Mouse (Mus musculus) cerebellum, adult 9-11 months (tissue): ENCODE measurements around the gene F11r.
A peak's percentile ranks its signal among the peaks of the same experiment; 100 is the strongest.

Experiments used
- DNase-seq: peaks from one replicate; pipeline ENCODE4 v3.0.0; 2022

Gene F11r

GRCm38 (mm10) chr1:171473506-171473905 is 36.2 kb downstream of the F11r start:
- no peak for DNase-seq

- DNase-seq: no peak
These were observed 36.7 kb downstream of the F11r start for GRCm38 (mm10) chr1:171473920-171474640.

- DNase-seq: no peak
These were observed 39.8 kb downstream of the F11r start for GRCm38 (mm10) chr1:171477123-171477522.

GRCm38 (mm10) chr1:171477758-171478545 is 40.6 kb downstream of the F11r start:
- DNase-seq: no peak

- peak; percentile 58 for DNase-seq
These were observed 41.6 kb downstream of the F11r start for GRCm38 (mm10) chr1:171478968-171479367.

- no peak for DNase-seq
These were observed 56.9 kb downstream of the F11r start for GRCm38 (mm10) chr1:171494241-171494640.

GRCm38 (mm10) chr1:171495371-171495770 is 58.0 kb downstream of the F11r start:
- DNase-seq: no peak

- no peak for DNase-seq
These were observed 62.5 kb downstream of the F11r start for GRCm38 (mm10) chr1:171499856-171500255.

GRCm38 (mm10) chr1:171501016-171501610 is 63.8 kb downstream of the F11r start:
- DNase-seq: no peak

- peak; percentile 21 for DNase-seq
These were observed 64.3 kb downstream of the F11r start for GRCm38 (mm10) chr1:171501636-171502080.

- DNase-seq: peak; percentile 40
These were observed 65.3 kb downstream of the F11r start for GRCm38 (mm10) chr1:171502388-171503249.

GRCm38 (mm10) chr1:171503250-171503591 is 65.9 kb downstream of the F11r start, which contains the start of gene Alyref2:
TSS of gene Alyref2 (plus strand) at chr1:171503478.
- DNase-seq: peak; percentile 90

GRCm38 (mm10) chr1:171503592-171504291 is 66.4 kb downstream of the F11r start:
- no peak for DNase-seq

- no peak for DNase-seq
These were observed 67.3 kb downstream of the F11r start for GRCm38 (mm10) chr1:171504586-171504985.

GRCm38 (mm10) chr1:171513234-171513633 is 75.9 kb downstream of the F11r start:
- no peak for DNase-seq

GRCm38 (mm10) chr1:171513760-171514159 is 76.4 kb downstream of the F11r start:
- no peak for DNase-seq
